Mouse (Mus musculus) heart, postnatal 36 days (tissue): ENCODE measurements at regions not wholly inside any gene's neighbourhood (a gene's known extent, or its start where the extent isn't known, plus 50 kb on each side); places are given as distances from the start of the nearest gene placed in this dataset.

Source experiments
- DNase-seq, 2 experiments: peaks; one replicate each; pipeline ENCODE4 v3.0.0; 2021 to 2022
- intact Hi-C: fragments of 180-260 bp; cut with DNase I; formaldehyde crosslinking; loops from one replicate; pipeline ENCODE4 v1.15.1; 2025

DNA sequence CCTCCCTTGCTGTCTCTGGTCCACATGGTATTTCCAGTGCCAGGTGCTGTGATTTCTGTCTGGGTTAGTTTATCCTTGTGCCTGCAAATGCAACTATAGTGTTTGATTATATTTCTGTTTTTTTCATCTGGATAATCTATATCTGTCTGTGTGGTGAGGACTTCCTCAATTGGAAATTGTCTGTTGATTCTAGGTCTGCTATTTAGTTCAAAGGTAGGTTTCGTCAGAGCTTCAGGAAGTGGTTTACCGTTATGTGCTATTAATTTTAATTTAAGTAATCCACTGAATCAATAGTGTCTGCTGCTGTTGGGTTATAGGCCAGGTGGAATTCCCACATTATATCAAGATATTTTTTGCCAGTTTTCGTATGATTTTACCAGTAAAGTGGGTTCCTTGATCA, 2143.9 kb downstream of the 4930444P10Rik start:
- intact Hi-C loops: no loop called here
- no peak for DNase-seq

DNA sequence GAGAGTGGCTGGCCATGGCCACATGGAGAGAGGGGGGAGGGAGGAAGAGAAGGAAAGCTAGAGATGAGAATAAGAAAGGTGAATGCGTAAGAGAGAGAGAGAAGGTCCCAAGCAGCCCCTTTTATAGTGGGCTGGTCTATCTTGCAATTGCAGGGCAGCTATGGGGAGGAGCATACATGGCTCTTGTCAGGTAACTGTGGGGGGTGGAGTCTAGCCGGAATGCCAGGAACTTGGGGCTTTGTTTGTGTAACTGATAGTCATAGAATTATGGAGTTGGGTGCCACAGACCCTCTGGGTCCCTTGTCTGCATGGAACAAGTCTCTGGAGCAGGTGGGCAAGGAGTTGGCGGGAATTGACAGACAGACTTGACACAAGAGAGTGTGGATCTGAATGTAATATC, 2151.8 kb downstream of the 4930444P10Rik start:
- intact Hi-C loops: no loop called here
- no peak for DNase-seq

DNA sequence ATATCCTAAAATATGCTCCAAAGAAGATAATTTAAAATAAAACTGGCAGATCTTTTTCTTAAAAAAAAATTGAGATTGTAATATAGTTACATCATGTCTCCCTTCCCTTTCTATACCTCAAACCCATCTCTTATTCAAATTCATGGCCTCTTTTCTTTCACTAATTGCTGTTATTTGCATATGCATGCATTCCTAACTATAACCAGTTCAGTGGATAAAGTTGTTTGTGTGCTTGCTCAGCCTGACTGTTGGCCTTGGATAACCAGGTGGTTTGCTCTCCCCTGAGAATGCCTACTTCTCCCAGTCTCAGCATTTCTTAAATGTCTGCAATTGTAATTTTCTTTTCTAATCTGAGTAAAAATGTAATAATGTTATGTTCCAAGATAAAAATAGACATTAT, 2154.8 kb downstream of the 4930444P10Rik start:
- DNase-seq: no peak
- intact Hi-C loops: no loop called here

DNA sequence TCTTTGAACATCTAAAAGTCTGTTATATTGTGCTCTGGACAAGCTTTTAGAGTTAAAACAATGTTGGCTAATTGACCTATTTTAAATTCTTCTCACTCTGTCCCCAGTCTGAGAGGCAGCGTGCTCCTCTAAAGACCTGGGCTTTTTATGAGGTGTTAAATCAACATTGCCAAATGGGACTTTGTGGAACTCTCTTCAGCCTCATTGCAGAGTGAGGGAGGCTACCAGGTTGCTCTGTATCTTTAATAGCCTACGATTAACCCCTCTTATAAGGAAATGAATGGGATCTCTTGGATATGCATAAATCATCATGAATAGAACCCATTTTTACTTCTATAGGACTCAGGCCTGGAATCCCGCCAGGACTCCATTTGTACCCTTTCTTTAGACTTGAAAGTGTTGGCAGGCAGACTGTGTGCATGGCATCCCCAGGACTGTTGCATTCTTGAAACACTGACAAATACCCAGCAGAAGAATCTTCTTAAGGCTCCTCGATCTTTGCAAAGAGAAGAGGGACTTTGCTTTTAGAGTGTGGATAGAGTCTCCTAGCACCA, 2157.1 kb downstream of the 4930444P10Rik start:
- DNase-seq: no peak
- intact Hi-C loops: no loop called here

DNA sequence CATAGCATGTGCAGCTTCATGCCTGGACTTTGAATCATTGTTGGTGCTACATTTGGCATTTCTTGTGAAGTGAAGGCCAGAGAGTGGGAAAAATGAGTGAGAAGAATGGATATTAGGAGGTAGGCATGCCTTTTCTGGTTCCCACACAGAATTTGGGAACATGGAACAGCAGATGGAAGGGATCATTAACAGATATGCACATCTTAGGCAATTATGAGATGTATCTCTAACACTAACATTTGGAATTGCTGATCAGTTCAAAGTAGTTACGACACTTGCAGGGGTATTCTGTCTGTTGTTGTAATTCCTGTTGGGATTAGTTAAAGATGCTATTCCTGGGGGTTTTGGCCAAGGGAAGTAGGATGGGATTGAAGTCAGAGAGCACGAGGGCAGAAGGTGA, 2164.4 kb downstream of the 4930444P10Rik start:
- intact Hi-C loops: no loop called here
- DNase-seq: no peak

DNA sequence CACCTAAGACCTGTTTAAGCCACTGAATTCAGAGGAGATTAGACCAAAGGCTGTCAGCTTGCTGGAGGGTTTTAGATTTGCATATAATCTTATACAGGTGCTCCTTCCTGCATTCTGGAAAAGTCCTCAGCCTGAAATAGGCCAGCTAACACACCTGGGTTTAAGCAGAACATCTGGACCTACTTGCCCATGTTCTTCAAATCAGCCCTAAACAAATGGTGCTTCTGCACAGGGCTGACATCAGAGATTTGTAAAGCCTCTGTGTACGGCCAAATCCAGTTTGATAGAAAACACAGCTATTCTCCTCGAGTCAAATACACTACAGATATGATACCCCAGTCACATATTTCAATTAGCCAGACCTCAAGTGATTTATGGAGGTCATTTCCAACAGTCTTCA, 2165.2 kb downstream of the 4930444P10Rik start:
- intact Hi-C loops: no loop called here
- no peak for DNase-seq

DNA sequence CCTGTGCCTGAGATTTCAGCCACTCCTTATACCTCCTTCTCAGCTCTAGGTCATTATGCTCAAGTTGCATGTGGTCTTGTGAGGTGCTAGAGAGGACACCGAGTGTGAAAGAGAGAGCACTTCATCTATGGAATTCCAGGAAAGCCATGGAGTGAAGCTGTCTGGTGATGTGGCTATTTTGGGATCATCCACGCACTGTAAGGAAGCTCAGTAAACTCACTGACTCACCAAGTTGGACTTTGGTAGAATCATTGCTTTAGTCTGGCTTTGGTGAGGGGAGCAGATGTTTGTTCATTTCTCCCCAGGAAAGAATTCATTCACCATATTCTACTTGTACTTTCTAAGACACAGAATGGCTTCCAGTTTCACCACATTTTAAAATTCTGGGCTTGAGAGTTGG, 2167.1 kb downstream of the 4930444P10Rik start:
- intact Hi-C loops: no loop called here
- no peak for DNase-seq

DNA sequence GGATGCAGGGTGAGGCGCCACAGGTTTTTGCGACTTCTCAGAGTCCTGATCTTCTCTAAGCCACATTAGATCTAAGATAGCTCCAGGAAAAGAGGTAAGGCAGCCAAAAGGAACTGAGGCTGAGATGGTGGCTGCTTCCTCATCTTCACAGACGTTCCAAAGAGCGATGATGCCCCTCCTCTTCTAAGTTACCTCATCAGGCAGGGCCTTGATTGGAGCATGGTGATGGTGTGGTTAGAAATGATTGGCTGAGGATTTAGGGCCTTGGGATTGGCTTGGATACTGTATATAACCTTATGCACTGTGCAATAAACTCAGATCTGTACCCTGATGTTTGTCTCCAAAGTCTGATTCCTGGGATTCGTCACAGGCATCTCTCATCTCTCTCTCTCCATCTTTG, 2177.9 kb downstream of the 4930444P10Rik start:
- DNase-seq: no peak
- intact Hi-C loops: no loop called here

- intact Hi-C loops: no loop called here
- no peak for DNase-seq
These were observed 2214.0 kb downstream of the 4930444P10Rik start for GRCm38 (mm10) chr1:13879126-13879525.

GRCm38 (mm10) chr1:13873925-13874324, 2219.2 kb downstream of the 4930444P10Rik start:
- DNase-seq: no peak
- intact Hi-C loops: no loop called here

- intact Hi-C loops: no loop called here
- no peak for DNase-seq
These were observed 2220.6 kb downstream of the 4930444P10Rik start for GRCm38 (mm10) chr1:13872536-13872935.

DNA sequence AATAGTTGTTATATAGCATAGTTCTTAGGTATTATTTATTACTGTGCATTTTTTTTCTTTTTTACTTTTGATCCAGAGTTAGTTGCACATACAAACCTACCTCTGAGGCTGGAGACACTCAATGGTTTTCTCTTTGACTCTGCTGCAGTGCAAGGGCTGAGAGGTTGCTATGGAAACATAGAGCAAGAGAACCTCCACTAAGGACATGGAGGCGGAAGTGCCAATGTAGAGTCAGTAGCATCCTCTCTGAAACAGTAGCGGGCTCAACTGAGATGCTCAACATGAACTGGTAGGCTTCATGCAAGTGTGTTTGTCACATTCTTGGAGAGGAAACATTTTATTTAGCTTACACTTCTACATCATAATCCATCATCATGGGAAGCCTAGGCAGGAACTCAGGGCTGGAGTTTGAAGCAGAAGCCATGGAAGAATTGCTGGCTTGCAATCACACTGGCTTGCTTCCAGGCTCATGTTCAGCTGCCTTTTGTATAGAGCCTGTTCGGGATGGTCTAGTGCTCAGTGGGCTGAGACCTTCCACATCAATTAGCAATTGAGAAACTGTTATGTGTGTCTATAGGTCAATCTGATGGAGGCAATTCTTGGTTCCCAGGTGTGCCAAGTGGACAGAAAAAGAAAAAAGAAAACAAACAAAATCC, 2222.4 kb downstream of the 4930444P10Rik start:
- intact Hi-C loops: no loop called here
- DNase-seq: no peak

- no peak for DNase-seq
- intact Hi-C loops: no loop called here
These were observed 2227.4 kb downstream of the 4930444P10Rik start for GRCm38 (mm10) chr1:13865713-13866112.

- intact Hi-C loops: no loop called here
- DNase-seq: no peak
These were observed 2229.4 kb downstream of the 4930444P10Rik start for GRCm38 (mm10) chr1:13863712-13864111.

DNA sequence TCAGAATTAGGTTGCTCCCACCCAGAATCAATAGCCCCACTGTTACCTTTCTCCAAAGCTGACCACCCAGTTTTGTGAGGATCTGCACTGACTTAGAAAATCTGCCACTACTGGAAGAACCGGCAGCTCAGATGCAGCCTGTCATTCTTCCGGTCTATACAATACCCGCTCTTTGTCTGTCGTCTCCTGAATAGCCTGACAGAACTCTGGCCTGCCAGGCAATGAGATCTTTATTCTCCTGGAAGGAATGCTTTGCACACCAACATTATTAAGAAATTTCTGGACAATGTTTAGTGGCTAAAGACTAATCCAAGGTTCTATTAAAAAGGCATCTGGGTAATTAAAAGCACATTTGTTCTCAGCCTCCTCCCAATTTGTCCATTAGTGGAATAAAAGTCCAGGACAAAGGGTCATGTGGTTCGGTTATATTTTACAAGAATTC, 2232.0 kb downstream of the 4930444P10Rik start:
- intact Hi-C loops: no loop called here
- no peak for DNase-seq

GRCm38 (mm10) chr1:13860469-13860868, 2232.7 kb downstream of the 4930444P10Rik start:
- no peak for DNase-seq
- intact Hi-C loops: no loop called here

DNA sequence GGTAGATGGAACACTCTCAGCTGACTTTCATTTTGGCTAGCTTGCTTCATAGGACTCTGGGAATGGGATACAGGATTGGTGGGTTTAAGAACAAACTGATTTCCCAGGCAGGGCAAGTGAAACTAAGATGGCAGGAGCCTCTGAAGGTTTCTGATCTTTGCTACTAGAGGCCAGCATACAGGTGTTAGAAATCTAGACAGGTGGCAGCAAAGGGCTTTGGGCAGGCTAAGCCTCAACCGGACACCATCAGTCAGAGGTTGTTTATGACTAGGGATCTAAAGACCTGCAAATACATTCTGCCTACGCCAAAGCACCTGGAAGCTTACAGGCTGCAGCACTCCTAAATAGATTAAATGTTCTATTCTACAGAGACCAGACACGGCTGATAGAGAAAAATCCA, 2233.4 kb downstream of the 4930444P10Rik start:
- intact Hi-C loops: no loop called here
- DNase-seq: no peak

DNA sequence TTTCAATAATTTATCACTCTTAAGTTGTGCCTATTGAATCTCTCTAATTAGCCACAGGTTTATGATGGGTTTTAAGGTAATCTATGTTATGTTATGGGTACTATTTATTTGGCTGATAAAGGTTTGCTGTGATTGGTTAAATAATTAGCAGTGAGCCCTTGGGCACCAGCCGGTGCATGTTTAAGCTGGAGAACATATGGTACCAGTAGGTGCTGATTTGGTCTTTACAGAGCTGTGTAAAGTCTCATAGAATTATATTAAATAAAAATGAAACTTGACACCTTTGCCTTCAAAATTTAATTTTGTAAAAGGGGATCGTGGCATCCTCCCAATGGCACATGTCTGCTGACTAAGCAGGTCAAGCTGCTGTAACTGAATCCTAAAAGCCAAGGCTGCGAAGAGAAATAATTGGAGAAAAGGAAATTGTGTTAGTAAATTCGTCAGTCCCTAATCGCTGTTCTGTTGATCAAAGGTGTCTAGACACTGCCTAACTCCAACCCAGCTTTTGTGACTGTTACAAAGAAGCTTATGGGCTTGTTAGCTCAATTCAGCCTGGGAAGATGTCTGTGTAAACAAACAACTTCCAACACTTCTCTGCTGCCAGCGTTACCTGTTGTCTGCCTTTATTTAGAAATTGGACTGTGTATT, 2234.6 kb downstream of the 4930444P10Rik start:
- intact Hi-C loops: no loop called here
- no peak for DNase-seq

DNA sequence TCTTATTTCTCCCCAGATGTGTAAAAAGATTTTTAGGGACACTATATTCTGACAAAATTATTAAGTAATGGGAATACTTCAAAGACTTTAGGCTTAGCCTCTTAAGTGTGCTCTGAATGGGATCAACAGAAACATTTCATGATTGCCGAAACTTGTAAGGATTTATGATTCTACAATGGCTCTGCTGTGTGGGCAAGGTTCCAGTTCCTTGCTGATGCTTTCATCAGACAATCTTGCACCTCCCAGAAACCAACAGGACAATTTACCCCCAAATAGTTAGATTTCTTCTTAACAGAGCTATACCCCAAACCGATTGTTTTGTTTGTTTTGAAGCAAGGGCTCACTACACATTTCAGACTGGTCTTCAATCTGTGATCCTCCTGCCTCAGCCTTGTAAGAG, 2236.1 kb downstream of the 4930444P10Rik start:
- no peak for DNase-seq
- intact Hi-C loops: no loop called here

DNA sequence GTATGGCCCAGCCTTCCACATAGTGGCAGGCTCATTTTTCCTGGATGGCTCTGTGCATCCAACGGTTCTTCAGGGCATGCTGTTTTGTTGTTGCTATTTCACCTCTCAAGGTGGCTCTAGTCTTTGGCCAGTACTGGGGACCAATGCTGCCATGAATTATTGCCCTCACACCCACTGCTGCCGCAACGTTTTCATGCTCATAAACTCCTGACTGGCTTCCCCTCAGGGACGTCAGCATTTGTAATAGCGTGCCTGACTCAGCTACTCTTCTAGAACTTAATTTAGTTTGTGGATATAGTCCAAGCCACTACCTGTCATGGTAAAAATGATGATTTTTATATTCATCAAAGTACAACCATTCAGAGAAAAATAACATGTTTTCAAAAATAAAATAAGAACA, 2242.0 kb downstream of the 4930444P10Rik start:
- intact Hi-C loops: no loop called here
- no peak for DNase-seq

DNA sequence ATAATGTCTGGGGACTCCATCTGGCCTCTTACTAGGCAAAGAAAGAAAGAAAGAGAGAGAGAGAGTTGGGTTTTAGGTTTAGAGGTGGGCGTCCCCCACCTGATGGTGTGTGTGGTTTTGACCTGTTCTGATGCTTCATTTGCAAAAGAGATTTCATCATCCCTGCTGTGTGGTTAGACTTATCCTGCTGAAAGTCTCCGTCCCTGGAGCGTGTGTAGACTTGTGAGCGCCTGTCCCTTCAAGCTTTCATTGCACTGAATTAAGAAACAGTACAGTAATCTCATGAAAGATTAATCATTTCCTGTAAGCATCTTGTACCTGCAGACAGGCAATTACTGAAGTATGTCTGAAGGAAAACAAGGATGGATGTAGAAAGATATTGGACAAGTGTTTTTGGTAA, 2244.1 kb downstream of the 4930444P10Rik start:
- DNase-seq: no peak
- intact Hi-C loops: no loop called here

DNA sequence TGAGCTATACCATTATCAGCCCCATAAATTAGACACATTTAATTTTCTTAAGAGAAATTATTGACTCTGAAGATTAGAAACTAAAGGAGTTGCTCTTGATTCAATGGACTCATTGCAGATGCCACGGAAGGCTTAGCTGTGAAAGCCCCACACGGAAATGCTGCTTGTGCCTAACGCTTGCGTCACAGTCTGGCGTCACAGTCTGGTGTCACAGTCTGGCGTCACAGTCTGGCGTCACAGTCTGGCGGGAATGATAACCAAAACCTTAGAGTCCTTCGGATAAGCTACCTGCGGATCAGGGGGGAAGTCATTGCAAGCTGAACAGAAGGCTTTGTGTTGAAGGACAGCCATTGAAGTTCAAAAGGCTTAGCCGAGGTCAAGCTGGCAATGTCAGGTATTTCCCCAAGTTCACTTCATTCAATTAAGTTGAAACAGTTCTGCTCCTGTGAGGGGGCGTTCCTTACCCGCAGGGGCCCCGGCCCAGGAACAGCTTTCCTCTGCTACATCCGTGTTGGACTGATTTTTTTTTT, 2246.7 kb downstream of the 4930444P10Rik start:
- intact Hi-C loops: no loop called here
- no peak for DNase-seq
